Mouse (Mus musculus): ENCODE measurements at regions not wholly inside any gene's neighbourhood (a gene's known extent, or its start where the extent isn't known, plus 50 kb on each side); places are given as distances from the start of the nearest gene placed in this dataset.

DNA sequence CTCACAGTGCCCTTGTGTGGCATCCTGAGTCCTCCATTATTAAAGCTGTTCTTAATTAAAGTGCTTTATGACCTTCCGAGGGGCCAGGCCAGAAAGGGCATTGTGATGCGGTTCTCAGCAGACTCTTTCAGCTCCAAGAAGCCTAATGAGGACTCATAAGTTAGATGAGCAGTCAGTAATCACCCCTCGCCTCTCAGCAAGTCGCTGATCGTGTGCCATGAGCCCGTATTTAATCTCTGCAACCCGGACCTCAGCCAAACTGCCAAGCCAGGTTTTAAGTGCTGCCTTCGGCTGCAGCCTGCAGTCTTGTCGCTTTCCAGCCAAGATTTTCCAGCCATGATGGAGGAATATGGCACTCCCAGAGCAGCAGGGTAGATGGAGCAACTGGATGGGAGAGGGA lies 56.1 kb upstream of the Rbfox1 start:
- ATAC-seq (ENCODE audit: insufficient number of reproducible peaks, low FRiP score, low TSS enrichment), result no peak

DNA sequence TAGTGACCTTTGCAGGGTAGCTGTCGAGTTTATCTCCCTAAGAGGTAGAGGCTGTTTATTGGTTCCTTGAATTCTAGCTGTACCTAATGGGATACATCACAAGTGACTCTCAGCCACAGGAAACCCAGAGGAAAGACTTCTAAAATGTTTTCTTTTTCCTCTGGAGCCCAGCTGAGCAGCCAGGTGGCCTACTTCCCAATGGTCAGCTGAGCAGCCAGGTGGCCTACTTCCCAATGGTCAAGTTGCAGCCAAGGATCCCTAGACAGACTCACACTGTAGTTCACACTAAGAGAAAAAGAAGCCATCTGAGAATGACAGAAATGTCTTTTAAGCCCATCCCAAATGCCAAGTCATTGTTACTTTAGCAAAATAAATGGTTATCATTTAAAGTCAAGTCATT lies 61.8 kb upstream of the Rbfox1 start:
- ATAC-seq (ENCODE audit: insufficient number of reproducible peaks, low FRiP score, low TSS enrichment), result no peak; the same call in 1 of the 2 replicates

DNA sequence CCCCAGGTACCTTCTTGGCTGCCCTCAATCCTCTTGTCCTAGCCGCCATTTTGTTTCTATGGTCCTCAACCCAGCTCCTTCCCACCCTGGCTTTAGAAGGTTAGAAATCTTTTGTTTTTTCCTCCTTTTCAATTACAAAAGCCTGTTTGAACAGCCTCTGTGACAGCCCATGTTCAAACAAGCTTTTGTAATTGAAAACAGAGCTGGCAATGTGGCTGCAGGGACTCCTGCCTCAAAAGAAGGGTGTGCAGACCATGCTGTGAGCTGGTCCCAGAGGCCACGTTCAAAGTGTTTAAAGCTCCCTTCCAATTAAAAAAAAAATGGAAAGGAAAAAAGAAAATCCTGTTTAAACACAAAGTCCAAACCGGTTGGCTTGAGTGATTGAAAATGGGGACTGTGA lies 68.0 kb upstream of the Rbfox1 start:
- no peak for ATAC-seq (ENCODE audit: insufficient number of reproducible peaks, low FRiP score, low TSS enrichment)

GRCm38 (mm10) chr16:5812245-5812820 lies 72.8 kb upstream of the Rbfox1 start:
- ATAC-seq (ENCODE audit: insufficient number of reproducible peaks, low FRiP score, low TSS enrichment), result no peak

DNA sequence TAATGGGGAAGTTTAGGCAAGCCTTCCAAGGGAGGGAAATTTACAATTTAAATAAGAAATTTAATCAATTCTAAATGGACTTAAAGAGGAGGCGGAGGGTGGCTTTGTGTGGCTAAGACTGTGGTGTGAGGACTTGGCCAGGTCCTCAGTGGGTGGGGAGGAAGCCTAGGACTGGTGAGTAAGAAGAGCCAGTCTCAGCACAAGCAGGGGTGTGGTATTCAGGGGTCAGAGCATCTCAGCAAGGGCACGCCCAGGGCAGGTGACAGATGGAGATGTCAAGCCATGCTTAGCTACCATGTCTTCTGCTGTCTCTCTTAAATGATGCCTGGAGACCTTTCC lies 73.5 kb upstream of the Rbfox1 start:
- peak; percentile 34; the same call in 1 of the 2 replicates for ATAC-seq (ENCODE audit: insufficient number of reproducible peaks, low FRiP score, low TSS enrichment)

DNA sequence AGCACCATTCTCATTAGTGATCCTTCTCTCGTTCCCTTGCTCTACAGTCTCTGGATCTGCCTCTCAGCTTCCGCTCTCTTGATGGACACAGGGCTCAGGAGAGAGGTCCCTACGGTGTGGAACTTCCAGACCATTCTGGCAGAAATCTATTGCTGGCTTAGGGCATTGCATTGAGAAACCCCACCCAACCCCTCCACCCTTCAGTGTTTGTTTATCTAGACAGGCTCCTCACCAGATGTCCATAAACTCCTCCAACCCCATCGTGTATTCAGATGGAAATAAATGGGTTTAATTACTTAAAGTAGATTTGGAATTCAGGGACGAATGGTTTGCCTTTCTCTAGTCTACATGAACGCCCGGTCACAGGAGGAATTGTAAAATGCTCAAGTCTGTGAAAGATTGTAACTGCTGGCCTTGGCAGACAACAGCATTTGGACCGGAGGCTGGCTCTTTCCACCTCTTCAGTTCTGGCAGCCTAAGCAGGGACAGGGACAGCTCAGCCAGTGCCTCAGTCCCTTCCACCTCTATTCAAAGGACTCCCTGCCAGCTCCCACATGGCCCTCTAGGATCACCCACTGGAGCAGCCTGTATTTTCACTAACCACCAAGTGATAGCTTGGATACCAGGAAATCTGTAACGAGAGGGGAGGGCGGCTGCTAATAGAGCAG lies 74.0 kb upstream of the Rbfox1 start:
- ATAC-seq (ENCODE audit: insufficient number of reproducible peaks, low FRiP score, low TSS enrichment), result peak; percentile 97

- ATAC-seq (ENCODE audit: insufficient number of reproducible peaks, low FRiP score, low TSS enrichment), result peak; percentile 95
These were observed 87.0 kb upstream of the Rbfox1 start for GRCm38 (mm10) chr16:5798188-5798587.

- ATAC-seq (ENCODE audit: insufficient number of reproducible peaks, low FRiP score, low TSS enrichment), result no peak
These were observed 92.9 kb upstream of the Rbfox1 start for GRCm38 (mm10) chr16:5792216-5792615.

DNA sequence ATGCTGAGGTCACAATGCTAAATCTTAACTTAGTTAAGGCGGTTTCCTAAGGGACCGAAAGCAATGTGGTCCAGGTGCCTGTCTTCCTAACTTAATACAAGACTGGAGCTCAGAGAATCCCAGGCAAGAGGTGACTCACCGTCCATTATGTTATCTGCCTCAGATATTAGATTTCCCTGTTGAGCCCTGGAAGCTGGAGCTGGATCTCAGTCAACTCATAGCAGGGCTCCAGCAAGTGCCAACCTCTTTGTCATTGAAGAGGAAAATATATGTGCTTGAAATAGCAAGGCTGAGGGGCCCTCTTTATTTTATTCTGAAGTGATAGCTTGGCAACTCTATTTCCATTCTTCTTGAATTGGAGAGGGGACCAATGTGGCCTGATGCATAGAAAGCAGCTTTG lies 95.0 kb upstream of the Rbfox1 start:
- ATAC-seq (ENCODE audit: insufficient number of reproducible peaks, low FRiP score, low TSS enrichment), result no peak

DNA sequence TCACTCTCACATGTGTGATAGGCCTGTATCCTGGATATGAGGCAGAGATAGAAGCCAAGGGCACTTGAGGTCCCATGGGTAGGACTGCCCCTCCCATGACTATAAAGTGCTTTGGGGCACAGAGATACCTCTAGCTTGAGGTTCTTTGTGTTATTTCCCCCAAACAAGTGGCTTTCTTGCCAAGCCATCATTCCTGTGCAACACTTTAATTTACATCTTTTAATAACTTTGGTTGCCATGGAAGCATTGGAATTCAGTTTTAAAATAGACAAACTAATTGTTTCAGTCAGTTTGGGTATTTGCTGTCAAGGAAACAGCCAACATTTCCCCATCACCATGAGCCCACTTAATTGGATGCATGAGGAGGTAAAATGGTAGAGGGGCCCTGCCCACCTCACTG lies 97.9 kb upstream of the Rbfox1 start:
- no peak for ATAC-seq (ENCODE audit: insufficient number of reproducible peaks, low FRiP score, low TSS enrichment)

DNA sequence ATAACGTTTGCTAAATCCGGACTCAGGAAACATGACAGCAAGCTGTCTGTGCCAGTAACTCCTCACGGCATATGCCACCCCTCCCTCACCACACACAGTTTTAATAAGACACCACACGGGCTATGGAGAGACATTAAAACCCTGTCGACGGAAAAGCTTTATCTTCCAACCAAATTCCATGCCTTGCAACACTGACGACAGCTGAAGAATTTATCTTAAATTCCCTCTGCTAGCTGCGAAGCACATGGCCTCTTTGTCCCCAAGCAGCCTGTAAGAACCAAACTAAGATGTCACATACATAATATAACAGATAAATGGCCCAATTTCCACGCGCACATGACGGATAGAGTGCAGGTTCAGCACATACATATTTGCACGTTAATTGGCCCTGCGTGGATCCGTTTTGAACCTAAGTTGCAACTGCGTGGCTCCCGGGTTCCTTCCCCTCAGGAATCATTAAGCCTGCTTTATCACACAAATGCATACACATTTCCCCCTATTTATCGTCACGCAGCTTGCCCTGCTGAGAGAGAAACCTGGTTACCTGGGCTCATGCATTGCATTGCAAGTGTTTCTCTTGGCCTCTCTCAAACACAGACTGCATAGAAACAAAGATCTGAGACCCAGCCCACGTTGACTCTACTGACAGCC lies 118.3 kb upstream of the Rbfox1 start:
- no peak for ATAC-seq (ENCODE audit: insufficient number of reproducible peaks, low FRiP score, low TSS enrichment)

GRCm38 (mm10) chr16:5765143-5765542 lies 120.0 kb upstream of the Rbfox1 start:
- no peak for ATAC-seq (ENCODE audit: insufficient number of reproducible peaks, low FRiP score, low TSS enrichment)

- no peak for ATAC-seq (ENCODE audit: insufficient number of reproducible peaks, low FRiP score, low TSS enrichment)
These were observed 124.3 kb upstream of the Rbfox1 start for GRCm38 (mm10) chr16:5760821-5761220.

DNA sequence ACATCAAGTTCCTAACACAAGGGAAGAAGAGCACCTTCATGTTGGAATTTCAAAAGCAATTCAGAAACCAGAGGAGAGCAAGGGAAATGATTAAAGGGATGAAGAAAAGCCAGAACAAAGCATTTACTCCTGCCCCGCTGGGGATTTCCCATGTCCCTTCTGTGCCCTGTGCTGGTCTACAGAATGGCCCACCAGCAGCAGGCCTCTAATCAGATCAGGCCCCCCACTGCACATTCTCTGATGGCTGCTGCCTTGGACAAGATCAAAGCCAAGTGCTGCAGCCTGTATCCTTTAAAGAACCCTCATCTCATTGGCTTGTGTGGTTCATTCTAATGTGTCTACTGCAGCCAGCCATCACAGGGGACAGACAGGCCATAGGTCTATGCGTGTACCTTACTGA lies 126.1 kb upstream of the Rbfox1 start:
- no peak for ATAC-seq (ENCODE audit: insufficient number of reproducible peaks, low FRiP score, low TSS enrichment)

DNA sequence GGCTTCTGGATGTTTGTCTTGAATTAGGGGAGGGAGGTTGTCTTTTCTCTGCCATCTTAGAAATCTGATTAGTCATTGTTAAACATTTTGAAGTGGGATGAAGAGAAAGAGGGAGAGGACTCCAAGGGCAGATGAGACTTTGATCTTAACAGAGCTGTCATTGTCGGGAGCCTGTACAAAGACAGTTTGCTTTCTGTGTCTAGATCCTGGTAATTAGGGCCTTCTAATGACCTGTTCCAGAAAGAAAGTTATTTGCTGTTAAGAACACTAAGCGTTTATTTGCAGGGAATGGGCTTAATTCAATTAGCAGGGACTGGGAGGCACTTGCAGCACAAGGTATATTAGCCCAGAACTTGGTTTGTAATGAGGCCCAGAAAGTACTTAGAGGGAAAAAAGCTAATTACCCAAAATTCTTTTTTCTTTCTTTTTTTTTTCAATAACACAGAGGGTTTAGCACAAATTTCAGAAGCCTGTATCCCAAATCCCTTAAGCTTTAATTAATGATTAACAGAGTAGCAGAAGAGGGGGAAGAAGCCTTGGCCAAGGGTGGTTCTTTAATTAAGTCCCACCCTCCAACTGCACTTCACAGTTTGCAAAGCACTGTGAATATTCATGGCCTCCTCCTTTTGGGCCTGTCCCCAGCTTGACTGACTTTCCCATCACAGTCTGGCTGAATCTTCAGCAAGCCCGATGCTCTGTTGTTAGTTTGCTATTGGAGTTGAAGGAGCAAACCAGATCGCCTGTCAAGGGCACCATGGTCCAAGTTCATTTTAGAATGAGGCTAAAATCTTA lies 142.2 kb upstream of the Rbfox1 start:
- ATAC-seq (ENCODE audit: insufficient number of reproducible peaks, low FRiP score, low TSS enrichment), result no peak

DNA sequence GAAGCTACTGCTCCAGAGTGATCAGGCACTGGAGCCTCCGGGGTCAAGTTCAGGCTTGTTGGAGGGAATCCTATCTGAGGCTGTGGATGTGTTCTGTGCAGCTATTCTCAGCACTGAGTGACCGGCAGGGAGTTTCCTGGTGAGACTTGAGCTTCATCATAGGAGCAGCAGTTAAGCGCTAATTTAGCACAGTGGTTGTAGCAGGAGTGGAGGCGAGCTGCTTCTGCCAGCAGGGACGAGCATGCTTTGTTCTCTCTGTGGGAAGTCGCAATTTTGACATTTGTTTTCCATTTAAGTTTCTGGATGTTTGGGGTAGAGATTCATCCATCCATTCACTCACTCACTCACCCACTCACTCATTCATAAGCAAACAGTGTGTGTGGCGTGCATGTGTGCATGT lies 144.4 kb upstream of the Rbfox1 start:
- ATAC-seq (ENCODE audit: insufficient number of reproducible peaks, low FRiP score, low TSS enrichment), result no peak

DNA sequence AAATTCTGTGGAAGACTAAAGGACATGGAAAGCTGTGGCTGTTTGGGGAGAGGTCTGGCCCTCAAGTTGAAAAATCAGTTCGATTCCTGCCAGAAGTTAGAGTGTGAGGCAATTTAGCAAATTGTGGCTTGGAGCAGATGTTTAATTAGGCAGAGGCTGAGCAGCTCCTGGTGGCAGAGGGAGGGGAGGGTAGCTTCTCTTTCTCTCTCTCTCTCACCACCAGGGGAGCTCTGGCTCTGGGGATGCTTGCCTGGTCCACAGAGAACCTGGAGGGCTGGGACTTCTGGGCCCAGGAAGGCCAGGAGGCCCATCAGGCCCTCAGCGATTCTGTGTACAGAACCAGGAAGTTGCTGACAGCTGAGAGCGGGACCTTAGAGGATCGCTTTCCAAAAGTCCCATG lies 151.5 kb upstream of the Rbfox1 start:
- ATAC-seq (ENCODE audit: insufficient number of reproducible peaks, low FRiP score, low TSS enrichment), result no peak

- no peak for ATAC-seq (ENCODE audit: insufficient number of reproducible peaks, low FRiP score, low TSS enrichment)
These were observed 162.6 kb upstream of the Rbfox1 start for GRCm38 (mm10) chr16:5722506-5722905.

DNA sequence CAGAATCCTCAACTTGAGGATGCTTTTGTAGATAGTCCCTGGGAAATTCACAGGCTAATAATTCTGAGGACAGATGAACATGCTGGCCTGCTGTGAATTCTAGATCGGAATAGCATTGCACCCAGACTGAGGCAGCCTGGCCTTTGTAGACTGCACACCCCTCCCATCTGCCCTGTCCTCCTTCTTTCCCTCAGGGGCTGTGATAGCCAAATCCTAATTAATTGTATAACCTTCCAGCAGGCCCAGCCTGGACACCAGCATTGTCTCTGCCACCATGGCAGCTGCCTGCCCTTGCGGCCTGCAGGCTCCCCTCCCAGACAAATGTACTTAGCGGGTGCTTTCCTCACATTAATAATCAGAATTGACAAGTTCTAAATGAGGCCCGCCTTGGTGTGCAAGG lies 171.7 kb upstream of the Rbfox1 start:
- ATAC-seq (ENCODE audit: insufficient number of reproducible peaks, low FRiP score, low TSS enrichment), result 0 out of 2 replicates have a peak, but pooled peaks have one; percentile 36

GRCm38 (mm10) chr16:5709831-5710230 lies 175.3 kb upstream of the Rbfox1 start:
- no peak for ATAC-seq (ENCODE audit: insufficient number of reproducible peaks, low FRiP score, low TSS enrichment)

- no peak for ATAC-seq (ENCODE audit: insufficient number of reproducible peaks, low FRiP score, low TSS enrichment)
These were observed 184.4 kb upstream of the Rbfox1 start for GRCm38 (mm10) chr16:5700731-5701255.

Measured in cerebellum, adult (tissue).